Mouse (Mus musculus) megakaryocyte, embryonic 14.5 days (primary cell): ENCODE results near the gene Gfra1.

Source experiments
- FLI1 ChIP-seq: IDR thresholded peaks from 2 replicates; pipeline ENCODE4 v1.6.1; 2012; ENCODE audit warnings: low read length, inconsistent platforms, mixed read lengths
- GATA1 ChIP-seq: IDR thresholded peaks from 3 replicates; pipeline ENCODE4 v1.6.1; 2012; ENCODE audit warnings: mixed read lengths, low read length, inconsistent platforms, borderline replicate concordance

GRCm38 (mm10) chr19:58435877-58436276 lies 19.8 kb downstream of the Gfra1 start:
- no peak for TF ChIP-seq GATA1
- TF ChIP-seq FLI1 = no peak
